Mouse (Mus musculus) liver, embryonic 14.5 days (tissue): Measurements from ENCODE around the gene Prkn. TPM values are rescaled to one million over a fixed set of nuclear protein-coding genes. Genes with fewer than 3 reads are reported as not detected.

Experiments
- ATAC-seq: fragments of 200-750 bp; cut with Nextera tagmentation; 2 replicates; pipeline ENCODE4 v1.8.0; 2017; ENCODE audit warnings: moderate number of reproducible peaks, mild to moderate bottlenecking, moderate library complexity; ENCODE audit not compliant: insufficient read depth
- DNase-seq, 3 experiments: peaks; one replicate each; pipeline ENCODE4 v3.0.0-alpha.2; 2012 to 2013; ENCODE audit warnings: low read depth in 3 of 3, low spot score in 3 of 3
- H3K27ac ChIP-seq: fragments of 300-500 bp; sonication (generic); 2 replicates; pipeline ENCODE4 v1.5.1; 2014; ENCODE audit warnings: moderate library complexity, mild to moderate bottlenecking, control low read depth, inconsistent platforms
- H3K27me3 ChIP-seq: fragments of 300-500 bp; sonication (generic); 2 replicates; pipeline ENCODE4 v1.6.1; 2014; ENCODE audit warnings: mild to moderate bottlenecking, low read length, moderate library complexity; ENCODE audit not compliant: control insufficient read depth, insufficient read depth
- H3K36me3 ChIP-seq: fragments of 300-500 bp; sonication (generic); replicated peaks from 2 replicates; pipeline ENCODE4 v1.6.1; 2014; ENCODE audit warnings: low read depth; ENCODE audit not compliant: control insufficient read depth, insufficient read depth
- H3K4me1 ChIP-seq, 2 experiments: fragments of 200-500 bp in 1 of 2; fragments of 300-500 bp in 1 of 2; sonication (generic) in 1 of 2; replicated peaks; 2 replicates each; pipeline ENCODE4 v1.6.1; 2012 to 2014; ENCODE audit warnings: antibody characterized with exemption in 1 of 2, inconsistent platforms in 1 of 2, low read length in 1 of 2; ENCODE audit not compliant: control insufficient read depth in 2 of 2, insufficient read depth in 2 of 2
- H3K4me2 ChIP-seq: fragments of 300-500 bp; sonication (generic); 2 replicates; pipeline ENCODE4 v1.6.1; 2014; ENCODE audit warnings: low read depth, mild to moderate bottlenecking, control low read depth, moderate library complexity
- H3K4me3 ChIP-seq, 2 experiments: fragments of 200-500 bp in 1 of 2; fragments of 300-500 bp in 1 of 2; sonication (generic) in 1 of 2; 2 replicates each; pipeline ENCODE4 v1.5.1; 2012 to 2014; ENCODE audit warnings: low read depth in 2 of 2, low read length in 2 of 2, mild to moderate bottlenecking in 2 of 2, control low read depth in 1 of 2, inconsistent platforms in 1 of 2, moderate library complexity in 1 of 2; ENCODE audit not compliant: insufficient read depth in 1 of 2
- H3K9ac ChIP-seq: fragments of 300-500 bp; sonication (generic); replicated peaks from 2 replicates; pipeline ENCODE4 v1.6.1; 2014; ENCODE audit warnings: mild to moderate bottlenecking, control low read depth, moderate library complexity
- H3K9me3 ChIP-seq: fragments of 300-500 bp; sonication (generic); 2 replicates; pipeline ENCODE4 v1.6.1; 2016; ENCODE audit warnings: low read length, mixed read lengths; ENCODE audit not compliant: control insufficient read depth
- CTCF ChIP-seq: IDR thresholded peaks from 2 replicates; pipeline ENCODE4 v1.5.1; 2016; ENCODE audit warnings: antibody characterized with exemption, low read depth, control low read depth
- EP300 ChIP-seq: IDR thresholded peaks from 2 replicates; pipeline ENCODE4 v1.6.1; 2016; ENCODE audit warnings: antibody characterized with exemption, low read depth
- WGBS: fragments of 180-500 bp; shearing (Covaris S2); extraction: QIAGEN DNeasy Blood & Tissue Kit; methylation state at CpG from one replicate; pipeline ENCODE4 v1.1.7; 2014; ENCODE audit not compliant: insufficient replicate concordance; 5-methylcytosine and 5-hydroxymethylcytosine counted together
- polyA plus RNA-seq, 2 experiments: library from polyadenylated mRNA; depleted of rRNA in 1 of 2; stranded (reverse) in 1 of 2; unstranded in 1 of 2; fragments of >200 nt; fragmentation: Nextera tagmentation in 1 of 2; extraction: Ambion mirVana in 1 of 2; gene quantifications; 2 replicates each; pipeline versions ENCODE4 v1.2.1 to v1.2.3; 2012 to 2014

Prkn gene
- polyA plus RNA-seq, 2 experiments: 0.17 to 0.61 TPM

- no peak overlapping the region for H3K4me3 ChIP-seq
- no peaks in the 10 kb centered on the region for H3K4me1 ChIP-seq
- H3K4me2 ChIP-seq: no peak overlapping the region
- no peaks in the 10 kb centered on the region for H3K36me3 ChIP-seq
- no peak for DNase-seq
- WGBS: 60% methylated on average over 2 of the region's 2 CpGs
- TF ChIP-seq EP300 (no peak), CTCF (no peak)
- ATAC-seq: no peak
- H3K27ac ChIP-seq: no peak overlapping the region
- no peaks in the 10 kb centered on the region for H3K27me3 ChIP-seq
- no peaks in the 10 kb centered on the region for H3K9me3 ChIP-seq
- no peak overlapping the region for H3K9ac ChIP-seq
Measured at GRCm38 (mm10) chr17:11462721-11463120, 622.5 kb downstream of the Prkn start.

- no peaks in the 10 kb centered on the region for H3K27me3 ChIP-seq
- no peaks in the 10 kb centered on the region for H3K9me3 ChIP-seq
- TF ChIP-seq EP300 (no peak), CTCF (no peak)
- no peaks in the 10 kb centered on the region for H3K36me3 ChIP-seq
- no peak overlapping the region for H3K4me2 ChIP-seq
- no peaks in the 10 kb centered on the region for H3K4me1 ChIP-seq
- WGBS: 68% methylated on average over 2 of the region's 2 CpGs
- ATAC-seq (no peak), DNase-seq (no peak)
- no peak overlapping the region for H3K4me3 ChIP-seq
- no peak overlapping the region for H3K9ac ChIP-seq
- no peak overlapping the region for H3K27ac ChIP-seq
Measured at GRCm38 (mm10) chr17:11466095-11466494, 625.9 kb downstream of the Prkn start.

- WGBS: 63% methylated on average over 2 of the region's 2 CpGs
- no peak overlapping the region for H3K4me2 ChIP-seq
- H3K4me3 ChIP-seq: no peak overlapping the region
- H3K4me1 ChIP-seq: no peaks in the 10 kb centered on the region
- H3K27me3 ChIP-seq: no peaks in the 10 kb centered on the region
- TF ChIP-seq CTCF (no peak), EP300 (no peak)
- ATAC-seq (no peak), DNase-seq (no peak)
- H3K9ac ChIP-seq: no peak overlapping the region
- no peak overlapping the region for H3K27ac ChIP-seq
- H3K9me3 ChIP-seq: no peaks in the 10 kb centered on the region
- no peaks in the 10 kb centered on the region for H3K36me3 ChIP-seq
Measured at GRCm38 (mm10) chr17:11468624-11469023, 628.4 kb downstream of the Prkn start.

- ATAC-seq: no peak
- H3K27me3 ChIP-seq: no peaks in the 10 kb centered on the region
- no peak overlapping the region for H3K9ac ChIP-seq
- no peak overlapping the region for H3K4me2 ChIP-seq
- H3K4me1 ChIP-seq: no peaks in the 10 kb centered on the region
- TF ChIP-seq EP300 (no peak), CTCF (no peak)
- WGBS: 29% methylated on average over 2 of the region's 2 CpGs
- no peak for DNase-seq
- no peaks in the 10 kb centered on the region for H3K9me3 ChIP-seq
- no peak overlapping the region for H3K4me3 ChIP-seq
- H3K36me3 ChIP-seq: no peaks in the 10 kb centered on the region
- no peak overlapping the region for H3K27ac ChIP-seq
Measured at GRCm38 (mm10) chr17:11483032-11483431, 642.8 kb downstream of the Prkn start.

- 39% methylated on average over 4 of the region's 4 CpGs for WGBS
- Histone ChIP-seq H3K9me3 (no peaks in the 10 kb centered on the region), H3K9ac (no peak overlapping the region), H3K4me3 (no peak overlapping the region), H3K4me2 (no peak overlapping the region), H3K27me3 (no peaks in the 10 kb centered on the region), H3K36me3 (no peaks in the 10 kb centered on the region), H3K27ac (no peak overlapping the region), H3K4me1 (no peaks in the 10 kb centered on the region)
- no peak for ATAC-seq
- TF ChIP-seq EP300 (no peak), CTCF (no peak)
- DNase-seq: no peak
Measured at GRCm38 (mm10) chr17:11490051-11490450, 649.9 kb downstream of the Prkn start.
